Mouse (Mus musculus) gastrocnemius, adult 2 months (tissue): Measurements from ENCODE around the gene Gm20547. TPM values are rescaled to one million over a fixed set of nuclear protein-coding genes. Genes with fewer than 3 reads are reported as not detected.

Experiments
- DNase-seq: peaks from one replicate; pipeline ENCODE4 v3.0.0; 2022
- H3K27ac ChIP-seq: fragments of 200-600 bp; 2 replicates; pipeline ENCODE4 v1.8.1; 2022; ENCODE audit warnings: mild to moderate bottlenecking
- H3K4me3 ChIP-seq: fragments of 200-600 bp; 2 replicates; pipeline ENCODE4 v1.8.1; 2022; ENCODE audit warnings: mild to moderate bottlenecking, moderate library complexity
- CTCF ChIP-seq: fragments of 200-600 bp; IDR thresholded peaks from 2 replicates; pipeline ENCODE4 v1.8.1; 2022; ENCODE audit warnings: antibody characterized with exemption, mild to moderate bottlenecking, moderate library complexity
- intact Hi-C: fragments of 180-260 bp; cut with DNase I; formaldehyde crosslinking; loops from one replicate; pipeline ENCODE4 v1.15.1; 2025
- total RNA-seq, 2 experiments: library from RNA; stranded (reverse); gene quantifications; 2 replicates each; pipeline ENCODE4 v1.2.3; 2021

Gm20547 gene
- total RNA-seq, 2 experiments from 2014 or later = not detected

GRCm38 (mm10) chr17:34861704-34862415 lies 20.0 kb downstream of the Gm20547 start:
- intact Hi-C loops = no loop called here
- DNase-seq = peak; percentile 58
- no peak for TF ChIP-seq CTCF
- Histone ChIP-seq H3K4me3 (peak overlapping the region; percentile 19; the same call in 1 of the 2 replicates), H3K27ac (0 out of 2 replicates have a peak overlapping the region, but pooled peaks have one; percentile 13)

- H3K27ac ChIP-seq = no peak overlapping the region
- no peak for DNase-seq
- no peak for TF ChIP-seq CTCF
- intact Hi-C loops = no loop called here
- no peak overlapping the region for H3K4me3 ChIP-seq
Measured at GRCm38 (mm10) chr17:34860514-34860913, 21.3 kb downstream of the Gm20547 start.

GRCm38 (mm10) chr17:34858670-34859069 lies 23.2 kb downstream of the Gm20547 start:
- Histone ChIP-seq H3K4me3 (no peak overlapping the region), H3K27ac (no peak overlapping the region)
- DNase-seq = no peak
- TF ChIP-seq CTCF = no peak
- intact Hi-C loops = no loop called here

- intact Hi-C loops = loop anchor here (1.0 to 2.0 kb wide), 2 partner anchors 56 to 129 kb away; no protein-coding TSS in a partner anchor
- Histone ChIP-seq H3K4me3 (no peak overlapping the region), H3K27ac (no peak overlapping the region)
- peak; percentile 62 for DNase-seq
- TF ChIP-seq CTCF = peak; percentile 90
Measured at GRCm38 (mm10) chr17:34855825-34856224, 26.0 kb downstream of the Gm20547 start.

- no peak for TF ChIP-seq CTCF
- intact Hi-C loops = loop anchor here (1.0 to 2.0 kb wide), 2 partner anchors 58 to 130 kb away; no protein-coding TSS in a partner anchor
- no peak for DNase-seq
- Histone ChIP-seq H3K27ac (no peak overlapping the region), H3K4me3 (no peak overlapping the region)
Measured at GRCm38 (mm10) chr17:34854761-34855160, 27.1 kb downstream of the Gm20547 start.

GRCm38 (mm10) chr17:34853511-34853910 lies 28.3 kb downstream of the Gm20547 start:
- intact Hi-C loops = no loop called here
- no peak for TF ChIP-seq CTCF
- no peak for DNase-seq
- no peak overlapping the region for H3K27ac ChIP-seq
- no peak overlapping the region for H3K4me3 ChIP-seq

GRCm38 (mm10) chr17:34850517-34851125 lies 31.2 kb downstream of the Gm20547 start:
- DNase-seq = no peak
- TF ChIP-seq CTCF = no peak
- Histone ChIP-seq H3K27ac (peak overlapping the region; percentile 87), H3K4me3 (peak overlapping the region; percentile 85)
- intact Hi-C loops = loop anchor here (2.0 kb wide), 1 partner anchor 44 kb away; no protein-coding TSS in a partner anchor

GRCm38 (mm10) chr17:34849722-34850516 lies 31.9 kb downstream of the Gm20547 start, which contains the start of the genes Skiv2l and Nelfe:
Gene Skiv2l (minus strand): TSS chr17:34850210.
Gene Nelfe (plus strand): TSS chr17:34850391.
- DNase-seq = peak; percentile 99
- Histone ChIP-seq H3K4me3 (peak within 1 kb of the TSS; percentile 85), H3K27ac (peak within 1 kb of the TSS; percentile 89)
- TF ChIP-seq CTCF = peak; percentile 39
- intact Hi-C loops = loop anchor here (2.0 kb wide), 1 partner anchor 45 kb away; no protein-coding TSS in a partner anchor

- no peak for DNase-seq
- intact Hi-C loops = no loop called here
- Histone ChIP-seq H3K27ac (no peak overlapping the region), H3K4me3 (no peak overlapping the region)
- TF ChIP-seq CTCF = no peak
Measured at GRCm38 (mm10) chr17:34847615-34848014, 34.2 kb downstream of the Gm20547 start.

- TF ChIP-seq CTCF = no peak
- DNase-seq = no peak
- H3K27ac ChIP-seq = no peak overlapping the region
- intact Hi-C loops = no loop called here
- no peak overlapping the region for H3K4me3 ChIP-seq
Measured at GRCm38 (mm10) chr17:34847192-34847591, 34.6 kb downstream of the Gm20547 start.

GRCm38 (mm10) chr17:34844884-34845283 lies 37.0 kb downstream of the Gm20547 start:
- DNase-seq = no peak
- intact Hi-C loops = no loop called here
- Histone ChIP-seq H3K4me3 (no peak overlapping the region), H3K27ac (no peak overlapping the region)
- no peak for TF ChIP-seq CTCF

- TF ChIP-seq CTCF = no peak
- intact Hi-C loops = no loop called here
Measured at GRCm38 (mm10) chr17:34840736-34841307, 41.0 kb downstream of the Gm20547 start.

More at GRCm38 (mm10) chr17:34840736-34841307, 41.0 kb downstream of the Gm20547 start:
- Histone ChIP-seq H3K4me3 (no peak overlapping the region), H3K27ac (no peak overlapping the region)
- no peak for DNase-seq
